Mouse (Mus musculus): ENCODE measurements around the gene Msi2. TPM values are rescaled to one million over a fixed set of nuclear protein-coding genes. Genes with fewer than 3 reads are reported as not detected.

Msi2 gene
- total RNA-seq, 2 experiments from 2014 or later: 205 to 234 TPM

- no peak for DNase-seq
These were observed 130.6 kb downstream of the Msi2 start for GRCm38 (mm10) chr11:88587710-88588109.

GRCm38 (mm10) chr11:88585880-88586279, 132.4 kb downstream of the Msi2 start:
- no peak for DNase-seq

DNA sequence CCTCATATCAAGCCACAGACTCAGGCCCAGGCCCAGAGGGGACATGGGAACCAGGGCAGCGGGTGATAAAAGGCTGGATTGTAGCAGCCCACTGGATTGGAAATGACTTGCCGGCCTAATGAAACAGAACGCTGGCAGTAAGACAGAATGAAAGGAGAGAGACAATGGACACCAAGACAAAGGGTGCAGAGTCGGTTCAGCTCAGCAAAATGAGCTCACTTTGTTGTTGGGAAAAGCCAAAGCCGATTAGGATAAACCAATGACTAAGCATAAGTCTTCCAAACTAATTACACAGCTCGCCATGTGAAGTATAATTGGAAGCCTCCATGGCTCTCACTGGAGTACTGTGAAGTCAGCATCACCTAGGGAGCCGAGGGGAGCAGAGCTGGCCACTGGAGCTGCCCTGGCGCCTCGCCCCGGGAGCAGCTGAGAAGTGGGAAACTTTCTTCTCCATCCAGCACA, 133.1 kb downstream of the Msi2 start:
- DNase-seq: peak; percentile 63

DNA sequence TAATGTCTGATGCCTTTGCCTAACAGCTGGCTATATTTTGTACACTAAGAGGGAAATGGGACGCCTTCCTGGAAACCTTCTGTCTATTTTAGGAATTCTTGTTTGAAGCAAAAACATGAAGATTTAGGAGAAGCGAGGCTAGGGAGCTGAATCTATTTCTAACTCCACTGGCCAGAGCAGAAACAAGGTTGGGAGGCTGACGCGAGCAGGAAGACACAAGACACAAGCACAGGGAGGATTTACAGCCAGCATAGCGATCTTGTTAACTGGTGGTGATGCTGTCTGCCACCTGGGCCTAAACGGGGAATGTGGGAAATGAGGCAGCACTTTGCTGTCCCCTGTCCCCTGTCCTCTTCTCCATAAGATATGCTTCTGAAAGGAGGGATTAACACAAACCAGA, 134.4 kb downstream of the Msi2 start:
- DNase-seq: no peak

- DNase-seq: no peak
These were observed 135.0 kb downstream of the Msi2 start for GRCm38 (mm10) chr11:88583259-88583833.

GRCm38 (mm10) chr11:88582781-88583180, 135.5 kb downstream of the Msi2 start:
- DNase-seq: no peak

DNA sequence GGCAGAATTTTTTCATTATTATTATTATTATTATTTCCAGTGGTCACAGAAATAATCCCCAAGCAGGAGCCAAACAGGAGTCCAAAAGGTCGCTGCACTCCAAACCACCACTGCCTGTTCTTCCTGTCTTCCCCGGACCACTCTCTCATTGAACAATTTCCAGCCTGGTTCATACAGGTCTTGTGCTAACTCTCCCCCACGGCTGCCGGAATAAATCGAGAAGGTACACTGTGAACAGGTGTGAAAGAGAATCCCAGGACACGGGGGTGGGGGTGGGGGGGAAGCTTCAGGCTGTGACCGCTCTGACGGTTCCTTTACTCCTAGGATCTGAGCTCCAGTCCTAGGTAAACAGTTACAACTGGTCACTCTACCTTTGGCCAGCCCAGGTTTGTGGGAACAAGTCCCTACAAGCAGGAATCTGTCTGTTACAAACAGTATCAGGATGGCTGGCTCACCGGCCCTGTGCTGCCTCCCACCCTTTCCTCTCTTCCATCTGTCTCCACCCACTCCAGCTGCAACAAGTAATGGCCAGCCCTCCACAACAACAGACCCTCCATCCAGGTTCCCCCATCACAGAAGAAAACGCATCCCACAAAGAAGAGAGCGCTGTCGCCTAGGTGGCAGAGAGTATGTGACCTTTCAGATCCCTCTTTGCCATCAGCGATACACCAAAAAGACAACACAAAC, 136.1 kb downstream of the Msi2 start:
- no peak for DNase-seq

DNA sequence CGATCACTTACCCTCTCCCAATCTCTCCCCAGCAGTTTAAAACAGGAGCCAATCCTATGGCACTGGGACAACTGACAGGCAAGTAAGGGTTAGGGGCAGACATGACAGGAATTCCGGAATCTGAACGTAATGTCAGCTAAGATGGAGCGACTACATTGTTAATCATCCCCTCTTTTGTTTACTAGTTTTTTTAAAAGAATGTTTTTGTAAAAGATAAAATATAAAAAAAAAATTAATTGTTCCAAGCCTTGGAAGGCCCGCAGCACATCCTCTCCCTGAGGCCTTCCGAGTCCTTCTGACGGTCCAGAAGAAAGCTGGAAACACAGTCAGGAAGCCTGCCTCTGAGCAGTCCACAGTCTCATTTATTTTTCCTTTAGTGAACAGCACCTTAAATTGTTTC, 136.9 kb downstream of the Msi2 start:
- no peak for DNase-seq

- DNase-seq: no peak
These were observed 139.6 kb downstream of the Msi2 start for GRCm38 (mm10) chr11:88578700-88579099.

DNA sequence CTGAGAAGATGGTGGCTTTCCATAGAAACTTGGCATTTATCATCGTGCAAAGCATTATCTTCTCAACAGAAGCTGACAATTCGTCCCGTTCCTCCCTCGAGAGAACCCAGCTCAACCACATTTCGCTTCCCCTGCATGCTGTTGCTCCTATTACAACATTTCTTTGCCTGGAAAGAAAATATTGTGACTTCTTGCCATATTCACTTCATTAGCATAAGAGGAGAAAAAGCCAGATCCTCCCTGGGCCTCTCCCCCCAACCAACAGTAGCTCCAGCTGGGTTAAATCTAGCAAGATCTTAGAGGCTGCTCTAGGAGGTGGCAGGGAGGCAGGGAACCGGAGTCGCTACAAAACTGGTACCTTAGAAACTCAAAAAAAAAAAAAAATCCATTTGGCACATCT, 141.2 kb downstream of the Msi2 start:
- DNase-seq: no peak

DNA sequence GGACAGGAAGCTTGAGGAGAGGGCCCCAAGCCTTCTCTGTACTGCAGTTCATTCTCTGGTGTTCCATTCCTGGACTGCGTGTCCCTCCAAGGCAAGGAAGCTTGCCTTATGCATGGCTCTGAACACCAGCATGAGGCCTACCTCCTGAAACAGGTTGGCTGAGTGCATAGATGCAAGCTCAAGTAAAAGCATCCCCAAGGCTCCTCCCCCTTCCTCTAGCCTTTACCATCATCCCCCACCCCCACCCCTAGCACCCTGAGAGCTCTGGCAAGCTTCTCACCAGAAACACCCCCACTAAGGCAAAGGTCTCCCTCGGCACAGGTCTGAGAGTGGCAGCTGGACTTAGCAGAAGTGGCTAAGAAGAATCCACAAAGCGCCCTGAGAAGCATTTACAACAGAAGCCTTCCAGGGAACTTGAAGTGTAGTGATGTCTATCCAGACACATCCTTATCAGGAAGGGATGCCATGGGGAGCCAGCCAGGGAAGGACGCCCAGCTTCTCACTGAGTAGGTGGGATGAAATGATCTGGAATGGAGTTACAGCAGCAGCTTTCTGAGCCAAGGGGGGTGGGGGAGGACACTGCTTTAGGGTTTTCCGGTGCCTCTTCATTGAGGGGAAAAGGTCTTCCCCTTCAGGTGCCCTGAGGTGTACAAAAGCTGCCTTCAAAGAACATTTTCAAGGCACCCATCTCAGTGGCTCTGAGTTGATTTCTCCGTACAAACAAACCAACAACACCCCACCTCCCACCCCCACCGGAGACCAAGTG, 141.9 kb downstream of the Msi2 start:
- DNase-seq: no peak

DNA sequence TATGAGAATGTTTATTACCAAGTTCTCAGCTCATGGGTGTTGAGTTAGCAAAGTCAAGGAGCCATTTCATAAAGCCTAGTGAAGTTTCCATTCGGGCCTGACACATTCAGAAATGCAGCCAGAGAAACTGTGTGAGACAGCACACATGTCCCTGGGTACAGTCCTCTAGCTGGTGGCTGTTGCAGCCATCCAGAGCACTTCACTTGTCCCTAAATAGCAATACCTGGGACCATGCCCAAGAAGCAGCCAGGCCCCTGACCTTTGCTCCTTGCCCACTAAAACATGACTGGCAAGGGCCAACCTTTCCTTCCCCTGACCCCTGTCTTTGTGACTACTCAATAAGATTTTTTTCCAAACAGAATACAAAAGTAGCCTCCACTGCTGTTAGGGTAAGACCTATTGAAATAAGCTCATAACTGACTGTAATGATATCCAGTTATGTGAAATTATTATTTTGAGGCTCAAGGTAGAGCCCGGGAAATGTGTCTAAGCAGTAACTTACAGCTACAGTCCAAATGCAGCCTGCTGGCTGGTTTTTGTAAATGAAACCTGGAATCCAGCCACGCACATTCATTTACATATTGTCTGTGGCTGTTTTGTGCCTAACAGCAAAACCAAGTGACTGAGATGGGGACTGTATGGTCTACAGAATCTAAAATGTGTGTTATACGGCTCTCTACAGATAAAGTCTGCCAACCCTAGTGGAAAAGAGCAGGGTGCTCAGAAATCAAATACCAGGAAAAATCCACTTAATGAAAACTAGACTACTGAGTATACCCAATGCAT, 143.5 kb downstream of the Msi2 start:
- peak; percentile 56 for DNase-seq

DNA sequence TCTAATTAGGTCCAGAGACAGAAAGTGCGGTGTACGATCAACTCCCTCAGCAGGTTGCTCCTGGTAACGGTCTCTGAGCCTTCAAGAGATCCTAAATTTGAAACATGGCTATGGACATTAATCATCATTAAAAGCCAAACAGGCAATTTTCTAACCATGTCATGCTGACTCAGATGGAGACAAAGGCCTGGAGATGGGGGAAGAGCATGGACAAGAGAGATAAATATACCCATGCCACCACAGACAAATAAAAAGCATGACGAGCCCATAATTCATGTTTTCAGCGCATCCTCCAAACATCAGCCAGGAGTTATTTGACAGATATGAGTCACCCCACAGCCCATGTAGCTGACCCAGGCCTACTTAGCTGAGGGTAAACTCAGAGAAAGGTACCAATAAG, 145.3 kb downstream of the Msi2 start:
- no peak for DNase-seq

- no peak for DNase-seq
These were observed 145.9 kb downstream of the Msi2 start for GRCm38 (mm10) chr11:88572461-88572860.

GRCm38 (mm10) chr11:88570715-88571202, 147.6 kb downstream of the Msi2 start:
- peak; percentile 52 for DNase-seq

- no peak for DNase-seq
These were observed 151.4 kb downstream of the Msi2 start for GRCm38 (mm10) chr11:88566613-88567606.

GRCm38 (mm10) chr11:88564810-88565209, 153.5 kb downstream of the Msi2 start:
- DNase-seq: no peak

DNA sequence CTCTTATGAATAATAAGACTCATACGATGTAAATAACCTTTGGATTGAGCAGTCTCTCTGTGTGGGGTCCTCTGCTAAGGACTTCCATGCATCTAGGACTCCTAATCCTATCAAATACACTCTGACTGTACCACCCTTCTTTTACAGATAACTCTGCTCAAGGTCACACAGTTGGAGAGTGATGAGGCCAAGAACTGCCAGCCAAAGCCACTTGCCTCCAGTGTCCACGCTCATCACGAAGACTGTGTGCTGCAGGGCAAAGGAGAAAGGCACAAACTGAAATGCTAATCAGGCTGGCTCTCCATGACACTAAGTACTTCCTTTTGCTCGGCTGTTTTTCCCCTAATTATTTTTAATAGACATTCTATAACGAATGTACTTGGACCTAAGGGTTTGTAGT, 153.9 kb downstream of the Msi2 start:
- DNase-seq: no peak

DNA sequence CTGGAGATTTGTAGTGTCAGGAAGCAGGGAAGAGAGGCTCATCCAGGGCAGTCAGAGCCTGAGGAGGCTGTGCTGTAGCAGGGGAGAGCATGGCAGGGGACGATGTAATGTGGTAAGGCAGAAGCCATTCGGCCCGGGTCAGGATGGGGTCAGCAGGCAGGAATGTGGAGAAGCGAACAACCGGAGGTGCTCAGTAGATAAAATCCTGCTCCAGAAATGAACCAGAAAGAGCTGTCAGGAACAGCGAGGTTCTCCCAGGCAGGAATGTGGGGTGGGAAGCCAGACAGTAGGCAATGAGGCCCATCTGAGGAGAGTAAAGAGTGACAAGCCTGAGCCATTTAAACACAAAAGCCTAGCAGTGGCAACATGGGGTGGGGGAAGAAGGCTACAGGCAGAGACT, 157.1 kb downstream of the Msi2 start:
- peak; percentile 49 for DNase-seq

- no peak for DNase-seq
These were observed 157.7 kb downstream of the Msi2 start for GRCm38 (mm10) chr11:88560634-88561033.

DNA sequence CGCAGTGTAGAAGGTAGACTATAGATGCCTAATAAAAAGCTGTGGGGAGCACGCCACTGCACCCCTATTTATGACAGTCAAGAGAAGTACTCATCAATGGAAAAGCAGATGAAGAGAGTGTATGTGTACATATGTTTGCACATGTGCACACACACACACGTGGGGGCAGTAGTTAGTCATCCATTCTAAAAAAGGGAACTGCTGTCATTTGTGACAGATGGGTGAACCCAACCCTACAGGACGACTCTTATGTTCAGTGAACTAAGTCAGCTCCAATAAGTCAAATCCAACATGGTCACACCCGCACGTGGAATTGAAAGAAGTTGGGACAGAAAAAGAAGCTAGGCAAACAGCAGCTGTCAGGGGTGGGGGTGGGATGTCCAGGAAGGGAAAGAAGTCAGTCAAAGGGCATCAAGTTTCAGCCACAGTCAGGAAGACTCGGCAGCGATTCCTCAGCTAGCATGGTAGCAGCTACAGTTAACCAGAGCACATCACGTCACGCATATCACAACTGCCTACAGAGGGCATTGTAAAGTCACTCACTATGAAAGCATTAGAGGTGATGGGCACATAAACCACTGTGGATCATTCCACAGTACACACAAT, 158.8 kb downstream of the Msi2 start:
- no peak for DNase-seq

All from heart, postnatal 4 days (tissue).